Mouse (Mus musculus): ENCODE results near the gene Kif21b. TPM values are rescaled to one million over a fixed set of nuclear protein-coding genes. Genes with fewer than 3 reads are reported as not detected.

The Kif21b gene
- polyA plus RNA-seq, 1 experiment from 2014 or later, result 2.8 TPM

DNA sequence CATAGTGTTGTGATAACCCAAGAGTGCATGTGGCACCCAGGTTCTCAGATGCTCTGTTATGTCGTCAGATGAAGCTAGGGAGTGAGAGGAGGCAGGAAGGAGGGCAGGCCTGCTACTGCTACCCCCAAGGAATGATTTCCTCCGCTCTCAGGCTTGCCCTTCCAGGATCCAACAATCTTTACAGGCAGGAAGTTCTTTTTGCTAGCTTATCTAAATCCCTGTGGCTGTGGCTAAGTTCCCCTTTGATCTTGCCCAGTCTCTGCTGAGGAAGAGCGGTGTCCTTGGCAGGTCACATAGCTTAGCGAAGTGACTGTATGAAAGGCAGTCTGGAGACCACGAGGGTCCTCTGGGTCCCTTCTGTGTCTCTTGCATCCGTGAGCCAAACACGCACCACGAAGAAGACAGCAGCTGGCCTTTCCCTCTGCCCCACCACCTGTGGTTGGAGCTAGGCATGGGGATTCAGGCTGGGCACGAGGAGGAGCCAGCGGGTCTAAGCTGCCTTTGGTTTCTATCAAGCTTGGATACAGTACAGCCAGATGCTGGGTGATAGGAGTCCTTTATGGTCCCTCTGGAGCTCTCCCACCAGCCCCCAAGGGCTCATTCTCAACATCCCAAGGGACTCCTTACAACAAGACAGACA lies 7.1 kb downstream of the Kif21b start:
- H3K36me3 ChIP-seq (ENCODE audit: control insufficient read depth, insufficient read depth, low read length), result no peaks in the 10 kb centered on the region
- H3K4me2 ChIP-seq (ENCODE audit: low read depth, low read length), result no peak overlapping the region
- ATAC-seq (ENCODE audit: low read depth) (no peak), DNase-seq (ENCODE audit: low spot score) (peak; percentile 30)
- WGBS, result 42% methylated on average over 10 of the region's 10 CpGs
- H3K9me3 ChIP-seq (ENCODE audit: control insufficient read depth, low read length), result no peaks in the 10 kb centered on the region
- no peaks in the 10 kb centered on the region for H3K27me3 ChIP-seq (replicated peaks; ENCODE audit: control insufficient read depth, insufficient read depth, low read length)
- no peak overlapping the region for H3K9ac ChIP-seq (ENCODE audit: low read depth, low read length)
- peak overlapping the region; percentile 65 for H3K27ac ChIP-seq (replicated peaks; ENCODE audit: low read depth, low read length)
- peaks cover 83% of the 10 kb centered on the region for H3K4me1 ChIP-seq (ENCODE audit: control insufficient read depth, insufficient read depth, low read length)
- no peak overlapping the region for H3K4me3 ChIP-seq (ENCODE audit: low read depth, low read length)

DNA sequence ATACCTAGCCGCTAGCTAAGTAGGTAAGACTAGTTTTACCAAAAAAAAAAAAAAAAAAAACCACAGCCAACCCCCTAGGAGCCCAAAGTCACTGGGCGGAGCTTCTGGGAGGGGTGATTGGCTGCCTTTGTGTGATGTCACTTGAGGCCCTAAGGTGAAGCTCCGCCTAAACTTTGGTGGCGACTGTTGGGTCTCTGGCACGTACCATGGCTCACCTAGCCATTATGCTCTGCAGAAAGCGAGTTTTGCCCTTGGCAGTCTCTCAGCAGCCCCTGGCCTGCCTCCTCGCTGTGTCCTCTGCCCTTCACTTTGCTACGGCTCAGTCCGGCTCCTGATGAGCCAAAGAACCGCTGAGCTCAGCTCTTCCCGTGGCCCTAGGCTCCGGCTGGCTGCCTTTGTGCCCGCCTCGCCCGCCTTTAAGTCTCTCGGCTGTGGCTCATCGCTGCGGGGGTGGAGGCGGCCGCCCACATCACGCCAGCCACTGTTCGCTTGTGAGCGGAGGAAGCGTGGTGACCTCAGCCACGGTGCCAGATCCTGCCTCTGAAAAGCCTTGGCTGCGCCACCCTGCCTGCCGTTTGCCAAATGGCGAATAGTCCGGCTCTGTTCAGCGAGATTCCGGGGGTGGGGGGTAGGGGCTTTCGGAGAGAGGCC lies 8.9 kb downstream of the Kif21b start:
- Histone ChIP-seq H3K36me3 (ENCODE audit: control insufficient read depth, insufficient read depth, low read length) (no peaks in the 10 kb centered on the region), H3K27me3 (replicated peaks; ENCODE audit: control insufficient read depth, insufficient read depth, low read length) (no peaks in the 10 kb centered on the region), H3K9ac (ENCODE audit: low read depth, low read length) (peak overlapping the region; percentile 70), H3K27ac (replicated peaks; ENCODE audit: low read depth, low read length) (peak overlapping the region; percentile 74), H3K4me1 (ENCODE audit: control insufficient read depth, insufficient read depth, low read length) (peaks cover 69% of the 10 kb centered on the region), H3K4me3 (ENCODE audit: low read depth, low read length) (peak overlapping the region; percentile 50), H3K4me2 (ENCODE audit: low read depth, low read length) (peak overlapping the region; percentile 76), H3K9me3 (ENCODE audit: control insufficient read depth, low read length) (no peaks in the 10 kb centered on the region)
- ATAC-seq (ENCODE audit: low read depth), result peak; percentile 61
- WGBS, result under 1% methylated on average over 30 of the region's 32 CpGs
- DNase-seq (ENCODE audit: low spot score), result peak; percentile 91

DNA sequence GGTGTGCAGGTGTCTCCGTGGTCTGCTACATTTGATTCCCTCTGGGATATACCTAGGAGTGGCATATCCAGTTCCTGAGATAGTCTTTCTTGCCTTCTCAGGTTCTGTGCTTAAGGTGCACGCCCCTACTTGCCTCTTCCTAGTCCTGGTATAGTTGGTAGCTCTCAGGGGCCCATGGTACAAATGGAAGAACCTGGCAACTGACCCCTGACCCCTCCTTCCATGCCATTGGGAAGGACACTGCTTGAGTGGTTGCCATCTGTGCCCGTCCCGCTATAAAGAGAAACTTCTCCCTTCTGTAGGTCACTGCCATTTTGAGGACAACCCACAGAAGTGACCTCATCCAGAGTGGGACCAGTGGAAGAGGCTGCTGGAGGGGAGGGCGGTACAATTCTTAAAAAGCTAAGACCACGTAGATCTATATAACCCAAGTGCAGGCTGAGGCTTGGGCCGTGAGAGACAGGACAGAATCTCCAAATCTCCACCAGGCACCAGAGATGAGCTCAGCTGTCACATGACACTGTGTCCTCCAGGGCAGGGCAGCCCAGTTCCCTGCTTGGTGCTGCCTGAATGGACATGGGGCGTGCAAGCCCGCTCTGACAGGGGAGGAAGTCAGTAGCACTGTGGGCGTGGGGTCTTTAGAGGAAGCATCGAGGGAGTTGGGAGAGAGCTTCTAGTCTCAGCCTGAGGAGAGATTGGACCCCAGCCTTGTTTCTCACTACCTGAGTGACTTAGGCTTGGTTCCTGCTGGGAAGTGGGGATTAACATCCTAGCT lies 10.2 kb downstream of the Kif21b start:
- no peak overlapping the region for H3K4me2 ChIP-seq (ENCODE audit: low read depth, low read length)
- DNase-seq (ENCODE audit: low spot score) (no peak), ATAC-seq (ENCODE audit: low read depth) (no peak)
- H3K9me3 ChIP-seq (ENCODE audit: control insufficient read depth, low read length), result no peaks in the 10 kb centered on the region
- no peaks in the 10 kb centered on the region for H3K36me3 ChIP-seq (ENCODE audit: control insufficient read depth, insufficient read depth, low read length)
- no peak overlapping the region for H3K9ac ChIP-seq (ENCODE audit: low read depth, low read length)
- H3K27ac ChIP-seq (replicated peaks; ENCODE audit: low read depth, low read length), result no peak overlapping the region
- no peaks in the 10 kb centered on the region for H3K27me3 ChIP-seq (replicated peaks; ENCODE audit: control insufficient read depth, insufficient read depth, low read length)
- peaks cover 56% of the 10 kb centered on the region for H3K4me1 ChIP-seq (ENCODE audit: control insufficient read depth, insufficient read depth, low read length)
- 85% methylated on average over 11 of the region's 11 CpGs for WGBS
- H3K4me3 ChIP-seq (ENCODE audit: low read depth, low read length), result no peak overlapping the region

DNA sequence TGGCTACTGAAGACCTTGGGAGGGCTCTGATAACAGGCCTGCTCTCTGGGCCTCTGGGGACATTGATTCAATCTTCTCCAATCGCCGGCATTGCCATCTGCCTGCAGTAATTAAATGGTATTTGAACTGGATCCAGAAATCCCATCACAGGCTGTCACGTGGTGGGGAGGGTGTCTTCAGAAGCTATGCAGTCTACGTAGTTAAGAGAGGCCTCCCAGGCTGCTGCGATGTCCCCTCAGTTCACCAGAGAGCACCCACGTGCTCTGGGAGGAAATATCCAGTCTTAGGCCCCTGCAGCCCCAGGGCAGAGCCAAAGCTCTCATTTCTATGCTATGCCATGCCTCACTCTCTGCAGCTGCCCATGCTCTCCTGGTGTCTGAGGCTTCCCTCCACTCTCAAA lies 11.1 kb downstream of the Kif21b start:
- no peak overlapping the region for H3K27ac ChIP-seq (replicated peaks; ENCODE audit: low read depth, low read length)
- ATAC-seq (ENCODE audit: low read depth) (peak; percentile 8; the same call in 1 of the 2 replicates), DNase-seq (ENCODE audit: low spot score) (peak; percentile 69)
- H3K9me3 ChIP-seq (ENCODE audit: control insufficient read depth, low read length), result no peaks in the 10 kb centered on the region
- 33% methylated on average over 5 of the region's 6 CpGs for WGBS
- H3K4me2 ChIP-seq (ENCODE audit: low read depth, low read length), result no peak overlapping the region
- no peaks in the 10 kb centered on the region for H3K36me3 ChIP-seq (ENCODE audit: control insufficient read depth, insufficient read depth, low read length)
- H3K4me3 ChIP-seq (ENCODE audit: low read depth, low read length), result no peak overlapping the region
- no peaks in the 10 kb centered on the region for H3K27me3 ChIP-seq (replicated peaks; ENCODE audit: control insufficient read depth, insufficient read depth, low read length)
- H3K9ac ChIP-seq (ENCODE audit: low read depth, low read length), result no peak overlapping the region
- peaks cover 47% of the 10 kb centered on the region for H3K4me1 ChIP-seq (ENCODE audit: control insufficient read depth, insufficient read depth, low read length)

DNA sequence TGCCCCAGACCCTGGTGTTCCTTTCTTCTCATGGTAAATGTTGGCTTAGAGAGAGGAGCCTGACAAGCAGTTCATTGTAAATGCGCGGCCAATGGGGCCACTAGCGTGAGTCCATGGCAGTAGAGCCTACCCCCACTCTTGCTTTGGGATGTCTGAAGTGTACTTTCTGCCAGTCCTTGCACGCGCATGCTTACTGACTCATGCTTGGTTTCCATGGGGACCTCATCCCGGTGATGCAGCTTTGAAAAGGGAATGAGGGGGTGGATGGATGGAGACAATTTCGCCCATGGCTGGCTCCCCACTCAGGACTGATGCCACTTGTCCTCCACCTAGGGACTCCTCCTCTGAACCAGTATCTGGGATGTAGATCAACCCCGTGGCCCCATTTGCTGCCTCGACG lies 12.3 kb downstream of the Kif21b start:
- peaks cover 36% of the 10 kb centered on the region for H3K4me1 ChIP-seq (ENCODE audit: control insufficient read depth, insufficient read depth, low read length)
- H3K9ac ChIP-seq (ENCODE audit: low read depth, low read length), result no peak overlapping the region
- peaks cover 2% of the 10 kb centered on the region for H3K36me3 ChIP-seq (ENCODE audit: control insufficient read depth, insufficient read depth, low read length)
- WGBS, result 95% methylated on average over 10 of the region's 10 CpGs
- DNase-seq (ENCODE audit: low spot score) (no peak), ATAC-seq (ENCODE audit: low read depth) (no peak)
- no peak overlapping the region for H3K4me2 ChIP-seq (ENCODE audit: low read depth, low read length)
- no peak overlapping the region for H3K4me3 ChIP-seq (ENCODE audit: low read depth, low read length)
- no peak overlapping the region for H3K27ac ChIP-seq (replicated peaks; ENCODE audit: low read depth, low read length)
- H3K27me3 ChIP-seq (replicated peaks; ENCODE audit: control insufficient read depth, insufficient read depth, low read length), result no peaks in the 10 kb centered on the region
- H3K9me3 ChIP-seq (ENCODE audit: control insufficient read depth, low read length), result no peaks in the 10 kb centered on the region

DNA sequence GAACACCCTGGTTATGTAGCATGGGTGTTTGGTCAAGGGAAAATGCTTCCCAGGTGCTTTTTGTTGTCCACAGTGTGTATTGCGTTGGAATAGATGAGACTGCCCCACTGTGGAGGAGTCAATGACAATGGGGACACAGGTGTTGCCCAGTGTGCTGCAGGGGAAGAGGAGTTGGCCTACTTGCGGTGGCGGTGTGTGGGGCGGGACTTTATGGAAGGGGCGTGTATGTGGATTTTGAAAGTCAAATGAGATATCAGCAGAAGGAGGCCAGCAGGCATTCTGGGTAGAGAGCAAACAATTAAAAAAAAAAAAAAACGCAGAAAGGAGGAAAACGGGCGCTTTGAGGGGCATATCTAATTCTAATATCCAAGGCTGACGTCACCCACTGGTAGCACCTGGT lies 18.5 kb downstream of the Kif21b start:
- DNase-seq (ENCODE audit: low spot score) (no peak), ATAC-seq (ENCODE audit: low read depth) (no peak)
- H3K4me2 ChIP-seq (ENCODE audit: low read depth, low read length), result no peak overlapping the region
- H3K27ac ChIP-seq (replicated peaks; ENCODE audit: low read depth, low read length), result no peak overlapping the region
- no peak overlapping the region for H3K9ac ChIP-seq (ENCODE audit: low read depth, low read length)
- no peaks in the 10 kb centered on the region for H3K9me3 ChIP-seq (ENCODE audit: control insufficient read depth, low read length)
- peaks cover 45% of the 10 kb centered on the region for H3K36me3 ChIP-seq (ENCODE audit: control insufficient read depth, insufficient read depth, low read length)
- H3K4me1 ChIP-seq (ENCODE audit: control insufficient read depth, insufficient read depth, low read length), result no peaks in the 10 kb centered on the region
- H3K27me3 ChIP-seq (replicated peaks; ENCODE audit: control insufficient read depth, insufficient read depth, low read length), result no peaks in the 10 kb centered on the region
- no peak overlapping the region for H3K4me3 ChIP-seq (ENCODE audit: low read depth, low read length)
- WGBS, result 76% methylated on average over 9 of the region's 9 CpGs

DNA sequence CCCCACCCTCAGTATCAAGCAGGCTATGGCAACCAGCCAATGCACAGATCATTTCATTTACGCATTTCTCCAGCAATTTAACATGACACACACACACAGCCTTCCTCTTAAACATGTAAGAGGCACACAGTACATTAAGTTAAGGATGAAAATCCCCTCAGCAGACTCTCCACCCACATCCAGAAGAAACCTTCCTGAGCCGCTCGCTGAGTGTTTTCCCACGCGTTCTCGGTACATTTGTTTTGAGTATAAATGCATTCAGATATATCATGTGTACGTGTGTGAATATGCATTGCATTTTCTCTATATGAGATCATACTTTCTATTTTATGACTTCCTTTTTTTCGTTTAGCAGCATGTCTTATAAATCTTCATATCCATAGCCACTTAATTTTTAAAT lies 20.2 kb downstream of the Kif21b start:
- H3K4me2 ChIP-seq (ENCODE audit: low read depth, low read length), result no peak overlapping the region
- no peaks in the 10 kb centered on the region for H3K9me3 ChIP-seq (ENCODE audit: control insufficient read depth, low read length)
- no peak overlapping the region for H3K27ac ChIP-seq (replicated peaks; ENCODE audit: low read depth, low read length)
- H3K4me1 ChIP-seq (ENCODE audit: control insufficient read depth, insufficient read depth, low read length), result no peaks in the 10 kb centered on the region
- H3K27me3 ChIP-seq (replicated peaks; ENCODE audit: control insufficient read depth, insufficient read depth, low read length), result no peaks in the 10 kb centered on the region
- 68% methylated on average over 8 of the region's 8 CpGs for WGBS
- no peak overlapping the region for H3K9ac ChIP-seq (ENCODE audit: low read depth, low read length)
- no peak overlapping the region for H3K4me3 ChIP-seq (ENCODE audit: low read depth, low read length)
- ATAC-seq (ENCODE audit: low read depth) (no peak), DNase-seq (ENCODE audit: low spot score) (no peak)
- H3K36me3 ChIP-seq (ENCODE audit: control insufficient read depth, insufficient read depth, low read length), result peaks cover 51% of the 10 kb centered on the region

DNA sequence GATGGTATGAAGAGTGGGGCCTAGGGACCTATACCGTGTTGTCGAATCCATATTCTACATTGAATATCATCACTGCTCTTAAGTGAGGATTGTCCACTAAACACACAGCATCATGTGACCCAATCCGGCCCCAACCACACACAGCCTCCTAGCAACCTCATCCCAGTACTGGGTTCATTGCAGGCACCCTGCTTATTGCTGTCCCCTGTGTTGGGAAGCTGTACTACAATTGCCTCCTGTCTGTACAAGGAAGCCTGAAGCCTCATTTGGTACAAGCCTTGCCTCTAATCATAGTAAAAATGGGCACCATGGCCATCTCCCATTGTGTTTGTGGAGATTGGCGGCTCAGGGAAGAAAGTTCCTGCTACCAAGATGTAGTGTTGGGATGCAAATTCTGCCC lies 25.1 kb downstream of the Kif21b start:
- Histone ChIP-seq H3K4me3 (ENCODE audit: low read depth, low read length) (no peak overlapping the region), H3K9me3 (ENCODE audit: control insufficient read depth, low read length) (no peaks in the 10 kb centered on the region), H3K4me1 (ENCODE audit: control insufficient read depth, insufficient read depth, low read length) (no peaks in the 10 kb centered on the region), H3K36me3 (ENCODE audit: control insufficient read depth, insufficient read depth, low read length) (peaks cover 54% of the 10 kb centered on the region), H3K9ac (ENCODE audit: low read depth, low read length) (no peak overlapping the region), H3K27ac (replicated peaks; ENCODE audit: low read depth, low read length) (no peak overlapping the region), H3K27me3 (replicated peaks; ENCODE audit: control insufficient read depth, insufficient read depth, low read length) (no peaks in the 10 kb centered on the region), H3K4me2 (ENCODE audit: low read depth, low read length) (no peak overlapping the region)
- ATAC-seq (ENCODE audit: low read depth) (no peak), DNase-seq (ENCODE audit: low spot score) (no peak)
- WGBS, result 96% methylated on average over 4 of the region's 4 CpGs
